Mouse (Mus musculus) hindbrain, embryonic 16.5 days (tissue): Measurements from ENCODE around the gene Smim24. TPM values are rescaled to one million over a fixed set of nuclear protein-coding genes. Genes with fewer than 3 reads are reported as not detected.

ENCODE experiments used
- ATAC-seq: fragments of 200-750 bp; cut with Nextera tagmentation; 2 replicates; pipeline ENCODE4 v1.8.0; 2017; ENCODE audit warnings: moderate TSS enrichment, moderate library complexity
- H3K27ac ChIP-seq: fragments of 300-500 bp; sonication (generic); 2 replicates; pipeline ENCODE4 v1.5.1; 2014; ENCODE audit warnings: low read depth, mild to moderate bottlenecking, control low read depth, low read length, moderate library complexity
- H3K27me3 ChIP-seq: fragments of 300-500 bp; sonication (generic); replicated peaks from 2 replicates; pipeline ENCODE4 v1.6.1; 2014; ENCODE audit warnings: low read length; ENCODE audit not compliant: control insufficient read depth, insufficient read depth
- H3K36me3 ChIP-seq: fragments of 300-500 bp; sonication (generic); 2 replicates; pipeline ENCODE4 v1.6.1; 2014; ENCODE audit warnings: mild to moderate bottlenecking, low read length, moderate library complexity, mixed read lengths; ENCODE audit not compliant: control insufficient read depth, insufficient read depth
- H3K4me1 ChIP-seq: fragments of 300-500 bp; sonication (generic); 2 replicates; pipeline ENCODE4 v1.6.1; 2014; ENCODE audit warnings: low read depth, low read length; ENCODE audit not compliant: control insufficient read depth, insufficient read depth
- H3K4me2 ChIP-seq: fragments of 300-500 bp; sonication (generic); 2 replicates; pipeline ENCODE4 v1.6.1; 2014; ENCODE audit warnings: mild to moderate bottlenecking, low read length, control low read depth, moderate library complexity
- H3K4me3 ChIP-seq: fragments of 300-500 bp; sonication (generic); 2 replicates; pipeline ENCODE4 v1.5.1; 2014; ENCODE audit warnings: mild to moderate bottlenecking, low read length, control low read depth, moderate library complexity
- H3K9ac ChIP-seq: fragments of 300-500 bp; sonication (generic); 2 replicates; pipeline ENCODE4 v1.6.1; 2014; ENCODE audit warnings: low read depth, mild to moderate bottlenecking, control low read depth, low read length, moderate library complexity
- H3K9me3 ChIP-seq: fragments of 300-500 bp; sonication (generic); 2 replicates; pipeline ENCODE4 v1.6.1; 2014; ENCODE audit warnings: mild to moderate bottlenecking, low read length, moderate library complexity; ENCODE audit not compliant: control insufficient read depth
- WGBS: fragments of 180-500 bp; shearing (Covaris S2); extraction: QIAGEN DNeasy Blood & Tissue Kit; methylation state at CpG from one replicate; pipeline ENCODE4 v1.1.7; 2014; 5-methylcytosine and 5-hydroxymethylcytosine counted together
- polyA plus RNA-seq: library from polyadenylated mRNA; unstranded; fragments of >200 nt; fragmentation: Nextera tagmentation; extraction: Ambion mirVana; gene quantifications from 2 replicates; pipeline ENCODE4 v1.2.1, GENCODE M21; 2015

Gene Smim24
- polyA plus RNA-seq, 1 experiment from 2014 or later, result 1.6 TPM

- H3K9me3 ChIP-seq, result no peaks in the 10 kb centered on the region
- H3K9ac ChIP-seq, result no peak overlapping the region
- no peak overlapping the region for H3K4me2 ChIP-seq
- 71% methylated on average over 9 of the region's 9 CpGs for WGBS
- H3K4me3 ChIP-seq, result no peak overlapping the region
- H3K4me1 ChIP-seq, result peaks cover 19% of the 10 kb centered on the region
- H3K27me3 ChIP-seq, result no peaks in the 10 kb centered on the region
- no peak overlapping the region for H3K27ac ChIP-seq
- H3K36me3 ChIP-seq, result no peaks in the 10 kb centered on the region
- ATAC-seq, result no peak
Observed at GRCm38 (mm10) chr10:81354738-81355477, 37.9 kb upstream of the Smim24 start.

GRCm38 (mm10) chr10:81355533-81355932 lies 37.3 kb upstream of the Smim24 start:
- Histone ChIP-seq H3K4me1 (peaks cover 19% of the 10 kb centered on the region), H3K9ac (no peak overlapping the region), H3K36me3 (no peaks in the 10 kb centered on the region), H3K27ac (no peak overlapping the region), H3K4me3 (no peak overlapping the region), H3K27me3 (no peaks in the 10 kb centered on the region), H3K4me2 (no peak overlapping the region), H3K9me3 (no peaks in the 10 kb centered on the region)
- WGBS, result 77% methylated on average over 4 of the region's 4 CpGs
- no peak for ATAC-seq

- Histone ChIP-seq H3K27me3 (no peaks in the 10 kb centered on the region), H3K4me2 (peak overlapping the region; percentile 94), H3K9ac (no peak overlapping the region), H3K27ac (no peak overlapping the region), H3K4me1 (peaks cover 17% of the 10 kb centered on the region), H3K9me3 (no peaks in the 10 kb centered on the region), H3K4me3 (no peak overlapping the region), H3K36me3 (no peaks in the 10 kb centered on the region)
- no peak for ATAC-seq
- 51% methylated on average over 12 of the region's 12 CpGs for WGBS
Observed at GRCm38 (mm10) chr10:81356352-81356990, 36.4 kb upstream of the Smim24 start.

- H3K4me3 ChIP-seq, result peak within 1 kb of the TSS; percentile 87
- H3K4me2 ChIP-seq, result peak within 1 kb of the TSS; percentile 94
- H3K4me1 ChIP-seq, result peaks cover 17% of the 10 kb centered on the region
- H3K27me3 ChIP-seq, result 0 out of 2 replicates have a peak, but pooled peaks cover 2% of the 10 kb centered on the region
- no peaks in the 10 kb centered on the region for H3K9me3 ChIP-seq
- peaks cover 3% of the 10 kb centered on the region; the same call in 1 of the 2 replicates for H3K36me3 ChIP-seq
- H3K9ac ChIP-seq, result peak within 1 kb of the TSS; percentile 82
- 2% methylated on average over 79 of the region's 79 CpGs for WGBS
- 0 out of 2 replicates have a peak within 1 kb of the TSS, but pooled peaks have one; percentile 34 for H3K27ac ChIP-seq
- peak; percentile 96 for ATAC-seq
Observed at GRCm38 (mm10) chr10:81356991-81357844, 35.6 kb upstream of the Smim24 start, which contains the start of gene Mfsd12. Gene Mfsd12, plus strand, starts transcription at chr10:81357491.

GRCm38 (mm10) chr10:81358209-81358608 lies 34.6 kb upstream of the Smim24 start:
- Histone ChIP-seq H3K4me1 (peaks cover 17% of the 10 kb centered on the region), H3K27me3 (0 out of 2 replicates have a peak, but pooled peaks cover 5% of the 10 kb centered on the region), H3K4me2 (peak overlapping the region; percentile 94), H3K9ac (peak overlapping the region; percentile 82), H3K36me3 (peaks cover 3% of the 10 kb centered on the region; the same call in 1 of the 2 replicates), H3K9me3 (no peaks in the 10 kb centered on the region), H3K27ac (no peak overlapping the region), H3K4me3 (peak overlapping the region; percentile 87)
- ATAC-seq, result no peak
- WGBS, result 31% methylated on average over 4 of the region's 4 CpGs

GRCm38 (mm10) chr10:81358841-81359240 lies 34.0 kb upstream of the Smim24 start:
- peak overlapping the region; percentile 82 for H3K9ac ChIP-seq
- 86% methylated on average over 1 of the region's 1 CpGs for WGBS

DNA sequence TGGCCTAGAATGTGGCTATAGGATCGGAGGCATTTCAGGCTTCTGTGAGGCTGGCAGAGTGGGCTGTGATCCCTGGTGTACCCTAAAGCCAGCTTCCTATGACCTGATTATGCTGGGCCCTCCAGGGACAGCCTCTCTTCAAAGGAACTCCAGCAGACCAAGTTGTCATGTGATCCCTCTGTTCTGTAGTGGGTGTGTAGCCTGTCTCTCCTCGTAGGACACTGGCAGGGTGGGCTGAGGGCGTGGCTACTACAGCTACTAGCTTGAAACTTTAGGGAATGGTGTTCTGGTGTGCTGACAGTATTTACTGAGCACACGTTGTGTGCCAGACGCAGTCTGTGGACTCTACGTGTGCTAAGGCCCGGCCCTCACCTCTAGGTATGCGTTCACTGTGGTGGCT lies 32.1 kb upstream of the Smim24 start:
- Histone ChIP-seq H3K9ac (no peak overlapping the region), H3K4me2 (no peak overlapping the region), H3K27ac (no peak overlapping the region), H3K4me1 (peaks cover 26% of the 10 kb centered on the region), H3K36me3 (peaks cover 3% of the 10 kb centered on the region; the same call in 1 of the 2 replicates), H3K27me3 (peaks cover 10% of the 10 kb centered on the region), H3K9me3 (no peaks in the 10 kb centered on the region), H3K4me3 (no peak overlapping the region)
- WGBS, result 75% methylated on average over 8 of the region's 8 CpGs
- no peak for ATAC-seq

More at GRCm38 (mm10) chr10:81358841-81359240, 34.0 kb upstream of the Smim24 start:
- Histone ChIP-seq H3K4me3 (peak overlapping the region; percentile 87; the same call in 1 of the 2 replicates), H3K4me2 (peak overlapping the region; percentile 94), H3K27me3 (peaks cover 10% of the 10 kb centered on the region), H3K4me1 (peaks cover 20% of the 10 kb centered on the region), H3K27ac (no peak overlapping the region), H3K36me3 (peaks cover 3% of the 10 kb centered on the region; the same call in 1 of the 2 replicates), H3K9me3 (no peaks in the 10 kb centered on the region)
- no peak for ATAC-seq

GRCm38 (mm10) chr10:81362336-81362949 lies 30.4 kb upstream of the Smim24 start:
- no peak for ATAC-seq
- WGBS, result 83% methylated on average over 12 of the region's 12 CpGs
- peaks cover 13% of the 10 kb centered on the region for H3K36me3 ChIP-seq
- no peak overlapping the region for H3K9ac ChIP-seq
- no peak overlapping the region for H3K4me3 ChIP-seq
- H3K27ac ChIP-seq, result no peak overlapping the region
- no peak overlapping the region for H3K4me2 ChIP-seq
- peaks cover 22% of the 10 kb centered on the region for H3K4me1 ChIP-seq
- peaks cover 10% of the 10 kb centered on the region for H3K27me3 ChIP-seq
- no peaks in the 10 kb centered on the region for H3K9me3 ChIP-seq
